Mouse (Mus musculus) thymus, postnatal 25 days (tissue): ENCODE measurements around the gene Defa33.
"Not testable (repeated sequence)": the region's sequence is repeated elsewhere in the genome, so short reads cannot be mapped to it uniquely, and the experiment has no call there.

Source experiments
- DNase-seq: peaks from one replicate; pipeline ENCODE4 v3.0.0; 2022

The Defa33 gene

GRCm38 (mm10) chr8:21391511-21391910, at the start of gene Defa33:
Defa33 (plus strand) TSS chr8:21391811.
- not testable (repeated sequence) for DNase-seq

GRCm38 (mm10) chr8:21378215-21378614, 13.4 kb upstream of the Defa33 start, which contains the start of gene Defa2:
Defa2 (plus strand) TSS chr8:21378515.
- DNase-seq = not testable (repeated sequence)

GRCm38 (mm10) chr8:21427111-21427510, 35.5 kb downstream of the Defa33 start, which contains the start of gene Defa36:
Defa36 (plus strand) TSS chr8:21427411.
- DNase-seq = not testable (repeated sequence)
